Mouse (Mus musculus) left cerebral cortex, postnatal 25 days (tissue): ENCODE results near the gene Snx9. TPM values are rescaled to one million over a fixed set of nuclear protein-coding genes. Genes with fewer than 3 reads are reported as not detected.

ENCODE experiments used
- DNase-seq, 2 experiments: peaks; one replicate each; pipeline ENCODE4 v3.0.0; 2022; ENCODE audit warnings: low spot score in 2 of 2, mixed read lengths in 1 of 2
- intact Hi-C: fragments of 180-260 bp; cut with DNase I; formaldehyde crosslinking; loops from one replicate; pipeline ENCODE4 v1.15.1; 2025
- total RNA-seq, 2 experiments: library from RNA; stranded (reverse); gene quantifications; 2 replicates each; pipeline ENCODE4 v1.2.3; 2021

The Snx9 gene
- total RNA-seq, 2 experiments from 2014 or later: 13.1 to 13.2 TPM

GRCm38 (mm10) chr17:5942156-5942555 is 101.0 kb downstream of the Snx9 start:
- intact Hi-C loops: no loop called here

DNA sequence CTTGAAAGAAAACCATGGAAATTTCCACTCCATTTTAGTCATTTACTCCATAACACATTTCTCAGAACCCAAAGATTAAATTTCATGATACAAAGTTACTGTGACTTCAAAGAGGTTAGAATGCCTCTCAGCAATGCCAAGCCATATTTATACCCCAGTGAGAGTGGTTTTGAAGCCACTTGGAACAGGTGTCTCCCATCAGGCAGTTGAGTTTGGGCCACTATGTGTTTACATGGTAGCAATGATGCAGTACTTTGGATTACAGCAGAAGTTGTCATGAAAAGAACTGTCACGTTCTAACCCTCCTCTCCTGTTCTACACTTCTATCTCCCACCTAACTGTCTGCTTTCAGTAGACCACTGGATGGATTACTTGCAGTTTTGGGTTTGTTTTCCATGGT is 101.9 kb downstream of the Snx9 start:
- no peak for DNase-seq
- intact Hi-C loops: no loop called here

More at GRCm38 (mm10) chr17:5942156-5942555, 101.0 kb downstream of the Snx9 start:
- DNase-seq: no peak

DNA sequence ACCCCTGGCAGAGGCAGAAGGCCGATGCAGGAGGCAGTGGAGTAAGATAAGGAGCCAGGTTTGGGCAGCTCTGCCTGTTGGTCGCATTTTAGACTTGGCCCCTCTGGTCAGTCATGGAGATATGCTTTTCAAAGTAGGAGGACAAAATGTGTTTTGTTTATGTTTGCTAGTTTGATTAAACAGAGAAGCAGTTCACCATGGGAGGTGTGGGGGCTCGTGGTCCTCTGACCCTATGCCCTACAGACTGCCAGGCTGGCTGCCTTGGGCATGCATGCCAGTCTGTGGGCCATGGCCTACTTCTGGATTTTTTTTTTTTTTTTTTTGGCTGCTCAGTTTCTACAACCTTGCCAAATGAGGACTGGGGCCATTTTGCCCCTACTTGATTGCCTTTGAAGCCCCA is 105.9 kb downstream of the Snx9 start:
- intact Hi-C loops: no loop called here

GRCm38 (mm10) chr17:5952455-5952854 is 111.3 kb downstream of the Snx9 start:
- DNase-seq: no peak
- intact Hi-C loops: no loop called here

More for the DNA sequence above, 105.9 kb downstream of the Snx9 start:
- DNase-seq: no peak

DNA sequence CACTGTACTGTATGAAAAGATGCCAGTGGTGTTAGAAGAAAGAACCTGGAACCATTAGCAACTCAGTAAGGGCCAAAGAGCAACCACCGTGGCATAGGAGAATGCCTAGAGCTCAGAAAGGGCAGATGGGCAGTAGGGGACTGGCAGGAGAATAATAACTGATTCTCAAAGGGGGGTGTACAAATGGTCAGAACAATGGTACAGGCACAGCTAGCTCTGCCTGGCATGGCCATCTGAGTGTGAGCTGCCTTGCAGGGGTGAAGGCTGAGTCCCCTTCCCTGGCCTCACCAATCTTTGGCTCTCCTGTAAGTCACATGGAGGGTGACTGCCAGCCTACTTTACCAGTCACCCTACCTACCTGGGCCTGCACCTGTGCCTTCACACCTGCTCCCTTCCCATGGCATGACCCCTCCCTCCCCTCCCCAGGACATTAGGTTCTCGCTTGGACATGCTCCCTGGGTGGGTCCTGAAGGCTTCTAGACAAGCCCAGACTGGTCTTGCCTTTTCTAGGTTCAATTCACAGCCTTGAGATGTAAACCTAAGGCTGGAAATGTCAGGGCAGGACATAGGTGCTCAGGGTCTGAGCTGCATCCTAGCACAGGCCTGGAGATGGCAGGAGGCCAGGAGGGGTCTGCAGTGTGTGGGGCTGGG is 115.3 kb downstream of the Snx9 start:
- no peak for DNase-seq
- intact Hi-C loops: no loop called here

DNA sequence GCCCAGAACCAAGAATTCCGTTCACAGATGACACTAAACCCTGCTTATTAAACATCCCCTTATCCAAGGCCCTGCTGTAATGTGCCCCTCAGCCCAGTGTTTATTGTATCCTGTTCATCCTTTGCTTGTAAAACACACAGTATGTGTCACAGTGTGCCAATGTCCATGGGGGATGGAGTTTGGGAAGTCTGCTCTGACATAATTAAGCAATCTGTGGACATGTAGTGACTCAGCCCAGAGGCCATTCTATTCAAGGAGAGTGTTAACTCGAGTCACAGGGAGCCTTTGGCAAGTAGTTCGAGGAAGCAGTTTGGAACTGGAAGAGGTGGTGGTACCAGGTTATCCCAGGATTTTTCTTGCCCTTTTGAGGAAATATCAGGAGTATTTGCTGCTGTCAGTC is 116.0 kb downstream of the Snx9 start:
- DNase-seq: no peak
- intact Hi-C loops: no loop called here

DNA sequence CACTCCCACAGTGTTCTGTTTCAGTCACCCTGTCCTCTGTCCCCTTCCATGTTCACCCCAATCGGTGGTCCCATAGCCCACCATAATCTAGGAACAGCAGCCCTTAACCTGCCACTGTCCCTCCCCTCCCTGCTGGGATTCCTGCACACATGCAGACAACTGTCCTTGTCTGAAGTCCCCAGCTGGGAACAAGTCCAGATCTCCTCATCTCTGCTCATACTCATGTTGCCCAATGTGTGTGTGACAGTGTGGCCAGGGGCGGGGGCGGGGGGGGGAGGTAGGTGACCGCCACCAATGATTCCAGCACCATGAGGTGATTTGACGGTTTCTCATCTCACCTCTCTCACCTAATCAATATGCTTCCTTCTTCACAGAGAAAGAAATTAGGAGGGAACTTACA is 117.1 kb downstream of the Snx9 start:
- intact Hi-C loops: no loop called here
- DNase-seq: no peak

DNA sequence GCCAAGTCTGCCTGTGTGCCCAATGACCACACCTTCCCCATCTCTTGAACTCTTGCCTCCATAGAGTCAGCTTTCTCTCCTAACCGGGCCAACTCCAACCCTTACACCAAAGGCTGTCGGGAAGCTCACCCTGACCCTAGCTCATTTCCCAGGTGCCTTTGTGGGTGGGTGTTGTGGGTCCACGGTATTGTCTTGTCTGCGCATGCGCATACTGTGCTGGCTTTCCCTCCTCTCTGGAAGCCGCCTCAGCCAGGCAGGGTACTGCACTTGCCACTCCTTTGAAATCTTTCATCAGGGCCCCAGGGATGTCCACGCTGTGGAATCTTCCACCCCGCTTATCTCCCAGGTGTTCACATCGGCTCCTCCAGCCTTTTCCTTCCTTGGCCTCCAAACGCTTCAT is 117.5 kb downstream of the Snx9 start:
- no peak for DNase-seq
- intact Hi-C loops: no loop called here

DNA sequence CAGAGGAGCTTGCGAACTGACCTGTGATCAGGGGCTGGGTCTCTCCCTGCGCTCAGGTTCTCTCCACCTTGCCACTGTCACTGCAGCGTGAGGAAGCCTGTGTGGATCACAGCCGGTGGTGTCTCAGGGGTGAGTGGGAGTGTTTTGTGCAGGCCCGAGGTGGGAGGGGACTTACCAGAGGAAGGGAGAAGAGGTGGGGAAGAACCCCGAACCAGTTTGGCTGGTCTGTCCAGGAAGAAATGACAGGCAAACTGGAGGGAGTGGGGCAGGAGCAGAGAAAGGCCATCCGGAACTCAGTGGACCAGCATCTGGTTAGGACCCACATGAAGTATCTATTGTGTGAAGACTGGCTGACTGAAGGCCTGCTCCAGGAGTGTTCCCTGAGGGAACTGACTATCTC is 118.0 kb downstream of the Snx9 start:
- no peak for DNase-seq
- intact Hi-C loops: no loop called here

GRCm38 (mm10) chr17:5959802-5960201 is 118.7 kb downstream of the Snx9 start:
- no peak for DNase-seq
- intact Hi-C loops: no loop called here

- intact Hi-C loops: no loop called here
These were observed 122.6 kb downstream of the Snx9 start for GRCm38 (mm10) chr17:5963766-5964165.

DNA sequence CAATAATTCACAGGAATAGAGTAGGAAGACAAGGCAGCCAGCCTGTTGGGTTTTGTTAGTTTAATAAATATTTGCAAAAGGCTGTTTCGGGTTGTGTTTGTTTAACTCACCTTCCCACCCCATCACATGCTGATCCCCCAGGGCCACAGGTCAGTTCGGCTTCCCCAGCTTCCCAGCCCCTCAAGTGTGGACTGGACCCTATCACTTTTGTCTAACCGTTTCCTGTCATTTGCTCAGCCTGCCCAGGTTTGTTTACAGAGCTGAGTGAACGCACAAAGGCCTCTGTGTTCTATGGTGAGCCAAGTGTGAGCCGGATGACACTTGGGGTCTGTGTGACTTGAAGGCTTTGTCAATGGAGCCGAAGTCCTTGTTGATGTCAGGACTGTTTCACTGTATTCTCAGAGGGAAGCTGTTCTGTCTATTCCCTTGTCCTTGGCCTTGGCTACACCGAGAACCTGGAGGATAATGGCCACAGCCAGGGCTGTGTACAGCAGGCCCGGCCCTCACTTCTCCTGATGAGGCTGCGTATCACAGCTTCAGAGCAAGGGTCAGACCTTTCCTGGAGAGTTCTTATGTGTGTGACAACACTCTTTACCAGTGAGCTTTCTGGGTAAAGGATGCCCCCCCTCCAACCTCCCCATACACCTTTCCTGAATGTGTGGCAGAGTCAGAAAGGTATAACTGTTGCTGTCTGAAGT is 124.1 kb downstream of the Snx9 start:
- intact Hi-C loops: no loop called here

More at GRCm38 (mm10) chr17:5963766-5964165, 122.6 kb downstream of the Snx9 start:
- DNase-seq: no peak

GRCm38 (mm10) chr17:5966706-5967105 is 125.6 kb downstream of the Snx9 start:
- intact Hi-C loops: no loop called here
- no peak for DNase-seq

More for the DNA sequence above, 124.1 kb downstream of the Snx9 start:
- no peak for DNase-seq

DNA sequence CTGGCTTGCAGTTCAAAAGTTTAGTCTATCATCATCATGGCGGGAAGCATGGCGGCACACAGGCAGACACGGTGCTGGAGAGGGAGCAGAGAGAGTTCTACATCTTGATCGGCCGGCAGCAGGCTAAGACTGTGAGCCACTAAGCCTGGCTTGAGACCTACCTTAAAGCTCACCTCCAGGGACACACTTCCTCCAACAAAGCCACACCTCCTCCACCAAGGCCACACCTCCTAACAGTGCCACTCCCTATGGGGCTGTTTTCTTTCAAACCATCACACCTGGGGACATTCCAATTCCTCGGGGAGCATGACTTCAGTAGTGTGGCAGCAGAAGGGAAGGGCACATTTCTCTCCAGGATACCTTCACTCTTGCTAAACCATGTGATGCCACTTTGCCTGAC is 127.4 kb downstream of the Snx9 start:
- DNase-seq: no peak
- intact Hi-C loops: no loop called here

- no peak for DNase-seq
These were observed 128.1 kb downstream of the Snx9 start for GRCm38 (mm10) chr17:5969246-5969645.

GRCm38 (mm10) chr17:5970298-5970821 is 129.2 kb downstream of the Snx9 start:
- DNase-seq: no peak
- intact Hi-C loops: no loop called here

More at GRCm38 (mm10) chr17:5969246-5969645, 128.1 kb downstream of the Snx9 start:
- intact Hi-C loops: no loop called here

GRCm38 (mm10) chr17:5973536-5973935 is 132.4 kb downstream of the Snx9 start:
- DNase-seq: no peak
- intact Hi-C loops: no loop called here

- intact Hi-C loops: loop anchor here (2.0 kb wide), 1 partner anchor 35 kb away; the partner anchor contains the start of gene Synj2
- peak; percentile 82 to 96 for DNase-seq
These were observed 134.2 kb downstream of the Snx9 start for GRCm38 (mm10) chr17:5975099-5975977.

- peak; percentile 44 to 83 for DNase-seq
- intact Hi-C loops: no loop called here
These were observed 135.3 kb downstream of the Snx9 start for GRCm38 (mm10) chr17:5976221-5977055.
